Comparison of ENCODE assay signal across 9 mouse cellular contexts in the genomic region with DNA sequence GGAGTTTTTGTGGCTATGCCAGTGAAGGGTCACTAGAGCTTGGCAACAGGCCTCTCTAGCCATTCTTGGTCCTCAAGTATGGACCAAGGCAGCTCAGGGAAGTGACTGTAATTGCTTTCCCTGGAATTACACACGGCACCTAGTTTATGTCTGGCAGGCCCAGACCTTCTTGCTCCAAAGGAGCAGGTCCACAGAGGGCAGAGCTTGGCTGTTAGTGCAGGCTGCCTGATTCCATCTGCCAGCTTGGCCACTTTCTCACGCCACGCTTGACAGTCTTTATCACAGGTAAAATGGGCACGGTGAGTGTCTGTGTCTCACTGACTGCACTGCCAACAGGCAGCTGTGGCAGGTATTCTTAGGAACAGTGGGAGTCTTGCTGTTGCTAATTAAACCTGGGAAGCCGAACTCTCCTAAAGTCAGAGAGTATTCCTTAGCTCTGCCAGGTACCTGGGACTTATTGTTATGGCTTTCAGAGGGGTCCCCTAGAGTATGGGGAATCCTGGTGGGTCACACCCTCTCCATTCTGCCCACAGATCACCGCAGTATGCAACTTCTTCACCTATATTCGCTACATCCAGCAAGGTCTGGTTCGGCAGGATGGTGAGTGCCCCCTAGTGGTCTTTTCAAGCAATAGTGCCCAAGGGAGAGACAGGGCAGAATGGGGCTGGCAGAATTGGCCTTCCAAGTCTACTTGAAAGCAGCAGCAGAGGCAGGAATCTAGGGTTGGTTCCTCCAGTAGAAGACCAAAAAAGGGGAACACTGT. TPM values are rescaled to one million over a fixed set of nuclear protein-coding genes. Genes with fewer than 3 reads are reported as not detected.
DNase-seq lines count a peak whose midpoint lies in the region; ATAC-seq and TF ChIP-seq lines count a peak whose summit lies in the region.
"Had no signal": no experiment of that assay in that cellular context is flagged by ENCODE, and none has a peak within 500 bp of the region (broad histone marks: within the 10 kb centered on the region; RNA-seq: fewer than 3 reads in every experiment).

No protein-coding gene starts in this region.

- H3K4me2 ChIP-seq in kidney, postnatal 0 days (ENCODE audit: low read length), result no peak overlapping the region
- H3K4me2 ChIP-seq in liver, embryonic 16.5 days (ENCODE audit: low read depth, low read length), result no peak overlapping the region
- H3K4me2 ChIP-seq in neural tube, embryonic 11.5 days (ENCODE audit: low read depth), result no peak overlapping the region
- H3K4me2 ChIP-seq: embryonic facial prominence, embryonic 12.5 days had no signal

- 0 out of 2 replicates have a peak, but pooled peaks have one; percentile 3 for ATAC-seq in kidney, postnatal 0 days (replicated peaks; ENCODE audit: low FRiP score, low read depth)
- peak; percentile 44 for ATAC-seq in liver, embryonic 16.5 days (ENCODE audit: low read depth)
- ATAC-seq in neural tube, embryonic 11.5 days (ENCODE audit: insufficient read depth, low FRiP score, low TSS enrichment), result peak; percentile 49; the same call in 1 of the 2 replicates

- DNase-seq in spleen, adult 2 months (ENCODE audit: low read depth in 1 of 2, low spot score in 2 of 2), result peak; percentile 28 to 49
- DNase-seq in spleen, adult 12 weeks (ENCODE audit: low spot score), result no peak
- DNase-seq in cerebellum, adult 9-10 months, result peak; percentile 79
- DNase-seq in frontal cortex, postnatal 36 days (ENCODE audit: low spot score in 2 of 2), result peak; percentile 62 to 69
- peak; percentile 88 for DNase-seq in kidney, postnatal 0 days (ENCODE audit: low spot score)
- DNase-seq in neural tube, embryonic 11.5 days (ENCODE audit: low spot score), result peak; percentile 57
- DNase-seq in thymus, postnatal 4 days, result peak; percentile 68

- H3K9ac ChIP-seq in kidney, postnatal 0 days (ENCODE audit: low read depth, low read length), result no peak overlapping the region
- no peak overlapping the region for H3K9ac ChIP-seq in liver, embryonic 16.5 days (ENCODE audit: low read depth, low read length)
- H3K9ac ChIP-seq in neural tube, embryonic 11.5 days (ENCODE audit: low read length), result no peak overlapping the region
- H3K9ac ChIP-seq: embryonic facial prominence, embryonic 12.5 days had no signal

- TF ChIP-seq CTCF in spleen, adult 2 months (IDR thresholded peaks at IDR 0.05; ENCODE audit: extremely low read depth, insufficient read depth, insufficient read length, insufficient replicate concordance), result peak; percentile 66; the same call in 1 of the 2 replicates
- TF ChIP-seq CTCF in kidney, postnatal 0 days (IDR thresholded peaks at IDR 0.05; ENCODE audit: low read depth), result peak; percentile 91

- H3K27me3 ChIP-seq in spleen, adult 2 months (ENCODE audit: control insufficient read depth, insufficient read depth, low read length), result no peaks in the 10 kb centered on the region
- H3K27me3 ChIP-seq in kidney, postnatal 0 days (ENCODE audit: insufficient read depth, low read length), result no peaks in the 10 kb centered on the region
- H3K27me3 ChIP-seq in liver, embryonic 16.5 days (ENCODE audit: control insufficient read depth, insufficient read depth, low read depth, low read length), result no peaks in the 10 kb centered on the region
- H3K27me3 ChIP-seq in neural tube, embryonic 11.5 days (ENCODE audit: control insufficient read depth, insufficient read depth, low read length), result no peaks in the 10 kb centered on the region
- H3K27me3 ChIP-seq: embryonic facial prominence, embryonic 12.5 days had no signal

- no peak overlapping the region for H3K4me3 ChIP-seq in spleen, adult 2 months (ENCODE audit: extremely low read depth, insufficient read depth, insufficient read length)
- H3K4me3 ChIP-seq in kidney, postnatal 0 days (replicated peaks; ENCODE audit: low read depth, low read length), result no peak overlapping the region
- H3K4me3 ChIP-seq in liver, embryonic 16.5 days (ENCODE audit: low read depth, low read length), result no peak overlapping the region
- no peak overlapping the region for H3K4me3 ChIP-seq in neural tube, embryonic 11.5 days (ENCODE audit: low read depth, low read length)
- H3K4me3 ChIP-seq: embryonic facial prominence, embryonic 12.5 days had no signal

- TF ChIP-seq POLR2A in spleen, adult 2 months (IDR thresholded peaks at IDR 0.05; ENCODE audit: low read depth, low read length), result no peak

- no peaks in the 10 kb centered on the region for H3K9me3 ChIP-seq in kidney, postnatal 0 days (replicated peaks; ENCODE audit: low read length)
- H3K9me3 ChIP-seq in liver, embryonic 16.5 days (replicated peaks; ENCODE audit: control insufficient read depth, low read length), result no peaks in the 10 kb centered on the region
- no peaks in the 10 kb centered on the region for H3K9me3 ChIP-seq in neural tube, embryonic 11.5 days (ENCODE audit: control insufficient read depth, low read length)
- H3K9me3 ChIP-seq: embryonic facial prominence, embryonic 12.5 days had no signal

- H3K36me3 ChIP-seq in spleen, adult 2 months (ENCODE audit: control insufficient read depth, insufficient read depth, low read length), result no peaks in the 10 kb centered on the region
- 0 out of 2 replicates have a peak, but pooled peaks cover under 1% of the 10 kb centered on the region for H3K36me3 ChIP-seq in kidney, postnatal 0 days (ENCODE audit: insufficient read depth, low read length)
- peaks cover 76% of the 10 kb centered on the region for H3K36me3 ChIP-seq in liver, embryonic 16.5 days (ENCODE audit: control insufficient read depth, insufficient read depth)
- H3K36me3 ChIP-seq in neural tube, embryonic 11.5 days (ENCODE audit: control insufficient read depth, insufficient read depth, low read length), result no peaks in the 10 kb centered on the region

- H3K4me1 ChIP-seq in spleen, adult 2 months (ENCODE audit: control insufficient read depth, insufficient read depth, insufficient read length), result no peaks in the 10 kb centered on the region
- H3K4me1 ChIP-seq in kidney, postnatal 0 days (replicated peaks; ENCODE audit: insufficient read depth, low read length), result no peaks in the 10 kb centered on the region
- H3K4me1 ChIP-seq in liver, embryonic 16.5 days (ENCODE audit: control insufficient read depth, low read depth, low read length), result peaks cover 5% of the 10 kb centered on the region
- no peaks in the 10 kb centered on the region for H3K4me1 ChIP-seq in neural tube, embryonic 11.5 days (ENCODE audit: control insufficient read depth, insufficient read depth, low read length)
- H3K4me1 ChIP-seq: embryonic facial prominence, embryonic 12.5 days had no signal

- 53% methylated on average over 8 of the region's 8 CpGs for WGBS in spleen, adult 2 months
- WGBS in kidney, postnatal 0 days, result 40% methylated on average over 8 of the region's 8 CpGs
- 46% methylated on average over 8 of the region's 8 CpGs for WGBS in liver, embryonic 16.5 days (ENCODE audit: insufficient replicate concordance)
- WGBS in neural tube, embryonic 11.5 days, result 41% methylated on average over 8 of the region's 8 CpGs

- H3K27ac ChIP-seq in spleen, adult 2 months (ENCODE audit: insufficient read depth, low read length), result no peak overlapping the region
- no peak overlapping the region for H3K27ac ChIP-seq in kidney, postnatal 0 days
- no peak overlapping the region for H3K27ac ChIP-seq in liver, embryonic 16.5 days (ENCODE audit: low read length)
- H3K27ac ChIP-seq in neural tube, embryonic 11.5 days (ENCODE audit: low read depth, low read length), result no peak overlapping the region
- H3K27ac ChIP-seq: embryonic facial prominence, embryonic 12.5 days had no signal

RNA-seq across cellular contexts. Expression of a gene that starts 8.0 kb away (rescaled TPM):
- polyA plus RNA-seq in spleen, adult 2 months (2012; rRNA removed), result 22.0 and 24.3 TPM in 2 replicates
- 35.0 and 37.4 TPM in 2 replicates for polyA plus RNA-seq in kidney, postnatal 0 days (2015; fragmentation: Nextera tagmentation; extraction: Ambion mirVana)
- 7.3 and 8.6 TPM in 2 replicates for polyA plus RNA-seq in liver, embryonic 16.5 days (2015; fragmentation: Nextera tagmentation; extraction: Ambion mirVana)
- polyA plus RNA-seq in neural tube, embryonic 11.5 days (2014; fragmentation: Nextera tagmentation; extraction: Ambion mirVana), result 6.1 and 6.2 TPM in 2 replicates

RNA-seq across cellular contexts. Expression of a gene that starts 31.9 kb away (rescaled TPM):
- 73.5 and 77.8 TPM in 2 replicates for polyA plus RNA-seq in spleen, adult 2 months (2012; rRNA removed)
- 30.6 and 31.5 TPM in 2 replicates for polyA plus RNA-seq in kidney, postnatal 0 days (2015; fragmentation: Nextera tagmentation; extraction: Ambion mirVana)
- 236 and 248 TPM in 2 replicates for polyA plus RNA-seq in liver, embryonic 16.5 days (2015; fragmentation: Nextera tagmentation; extraction: Ambion mirVana)
- 42.6 and 43.0 TPM in 2 replicates for polyA plus RNA-seq in neural tube, embryonic 11.5 days (2014; fragmentation: Nextera tagmentation; extraction: Ambion mirVana)

RNA-seq across cellular contexts. Expression of a gene that starts 32.0 kb away (rescaled TPM):
- 0.14 and 0.20 TPM in 2 replicates for polyA plus RNA-seq in spleen, adult 2 months (2012; rRNA removed)
- polyA plus RNA-seq in kidney, postnatal 0 days (2015; fragmentation: Nextera tagmentation; extraction: Ambion mirVana), result 1.8 and 3.3 TPM in 2 replicates
- 0.13 and 0.14 TPM in 2 replicates for polyA plus RNA-seq in liver, embryonic 16.5 days (2015; fragmentation: Nextera tagmentation; extraction: Ambion mirVana)
- polyA plus RNA-seq in neural tube, embryonic 11.5 days (2014; fragmentation: Nextera tagmentation; extraction: Ambion mirVana), result 1.0 and 1.5 TPM in 2 replicates

RNA-seq across cellular contexts. Expression of a gene that starts 53.0 kb away (rescaled TPM):
- polyA plus RNA-seq in spleen, adult 2 months (2012; rRNA removed), result 3,609 and 4,045 TPM in 2 replicates
- 2,883 and 2,906 TPM in 2 replicates for polyA plus RNA-seq in kidney, postnatal 0 days (2015; fragmentation: Nextera tagmentation; extraction: Ambion mirVana)
- polyA plus RNA-seq in liver, embryonic 16.5 days (2015; fragmentation: Nextera tagmentation; extraction: Ambion mirVana), result 3,514 and 3,691 TPM in 2 replicates
- polyA plus RNA-seq in neural tube, embryonic 11.5 days (2014; fragmentation: Nextera tagmentation; extraction: Ambion mirVana), result 1,187 and 1,207 TPM in 2 replicates
